ENCODE assay signal across 8 mouse cellular contexts in the genomic region with DNA sequence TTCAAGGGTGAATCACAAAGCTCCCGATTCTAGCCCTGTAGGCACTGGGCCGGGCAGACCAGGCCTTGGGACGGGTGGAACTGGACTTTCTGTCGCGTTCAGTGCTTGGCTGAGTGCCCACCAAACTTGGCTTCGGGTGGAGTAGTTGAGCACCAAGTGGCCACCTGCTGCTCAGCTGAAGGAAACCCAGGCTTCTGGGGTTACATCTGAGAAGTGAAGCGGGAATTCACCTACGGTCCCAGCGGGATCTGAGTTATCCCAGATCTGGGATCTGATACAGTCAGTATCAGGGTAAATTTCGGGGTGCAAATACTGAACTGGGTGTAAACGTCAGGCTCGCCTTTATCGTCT. TPM values are rescaled to one million over a fixed set of nuclear protein-coding genes. Genes with fewer than 3 reads are reported as not detected.
DNase-seq lines count a peak whose midpoint lies in the region; ATAC-seq and TF ChIP-seq lines count a peak whose summit lies in the region.

No protein-coding gene starts in this region.

- peak overlapping the region; percentile 98 for H3K27ac ChIP-seq in heart, embryonic 15.5 days
- peak overlapping the region; percentile 99 for H3K27ac ChIP-seq in liver, postnatal 0 days (ENCODE audit: low read depth)

- no peaks in the 10 kb centered on the region for H3K9me3 ChIP-seq in heart, embryonic 15.5 days (replicated peaks)
- H3K9me3 ChIP-seq in liver, postnatal 0 days (ENCODE audit: low read length): no peaks in the 10 kb centered on the region

- peaks cover 34% of the 10 kb centered on the region for H3K4me1 ChIP-seq in heart, embryonic 15.5 days (replicated peaks)
- H3K4me1 ChIP-seq in liver, postnatal 0 days (ENCODE audit: insufficient read depth): peaks cover 19% of the 10 kb centered on the region

- under 1% methylated on average over 13 of the region's 13 CpGs for WGBS in heart, embryonic 15.5 days
- WGBS in liver, postnatal 0 days (ENCODE audit: insufficient replicate concordance): under 1% methylated on average over 13 of the region's 13 CpGs

- peak overlapping the region; percentile 93 for H3K4me2 ChIP-seq in heart, embryonic 15.5 days
- peak overlapping the region; percentile 97 for H3K4me2 ChIP-seq in liver, postnatal 0 days (ENCODE audit: low read depth, low read length)

- peak; percentile 28 for TF ChIP-seq CTCF in liver, postnatal 0 days (IDR thresholded peaks at IDR 0.05; ENCODE audit: low read depth)

- peak overlapping the region; percentile 83 for H3K9ac ChIP-seq in heart, embryonic 15.5 days
- H3K9ac ChIP-seq in liver, postnatal 0 days (replicated peaks): peak overlapping the region; percentile 81

- H3K27me3 ChIP-seq in heart, embryonic 15.5 days: no peaks in the 10 kb centered on the region
- no peaks in the 10 kb centered on the region for H3K27me3 ChIP-seq in liver, postnatal 0 days (ENCODE audit: insufficient read depth, low read length)

- H3K4me3 ChIP-seq in heart, embryonic 15.5 days: peak overlapping the region; percentile 85
- H3K4me3 ChIP-seq in liver, postnatal 0 days (ENCODE audit: low read depth, low read length): peak overlapping the region; percentile 62

- H3K36me3 ChIP-seq in heart, embryonic 15.5 days: peaks cover 17% of the 10 kb centered on the region
- peaks cover 38% of the 10 kb centered on the region for H3K36me3 ChIP-seq in liver, postnatal 0 days (replicated peaks; ENCODE audit: insufficient read depth, low read length)

- no peak for TF ChIP-seq EP300 in liver, postnatal 0 days (IDR thresholded peaks at IDR 0.05; ENCODE audit: low read depth)

- peak; percentile 71 for DNase-seq in 416B (ENCODE audit: low read depth)
- peak; percentile 92 for DNase-seq in adrenal gland, postnatal 10 days
- DNase-seq in kidney, postnatal 25 days: peak; percentile 94 to 95
- peak; percentile 84 for DNase-seq in liver, postnatal 0 days
- peak; percentile 58 for DNase-seq in ovary, postnatal 10 days (ENCODE audit: low spot score)
- DNase-seq in urinary bladder, adult 2 months (ENCODE audit: low spot score): peak; percentile 60

- ATAC-seq in erythroblast, adult 5-6 weeks (replicated peaks; ENCODE audit: low FRiP score, poor library complexity, severe bottlenecking): peak; percentile 70
- peak; percentile 27; the same call in 1 of the 2 replicates for ATAC-seq in heart, embryonic 15.5 days (replicated peaks; ENCODE audit: insufficient number of reproducible peaks, insufficient read depth, low FRiP score, low read depth)
- ATAC-seq in liver, postnatal 0 days: peak; percentile 49

RNA-seq across cellular contexts. Expression of a gene that starts 0.7 kb away (rescaled TPM):
- total RNA-seq in adrenal gland, postnatal 10 days (2021): 100 to 1,000 TPM; 110 to 140 TPM
- total RNA-seq in erythroblast, adult 5-6 weeks (2015; ENCODE audit: low replicate concordance): 13.0 and 26.1 TPM in 2 replicates
- total RNA-seq in erythroblast, adult 5-6 weeks (2017; ENCODE audit: low replicate concordance): 10.3 and 11.9 TPM in 2 replicates
- polyA plus RNA-seq in heart, embryonic 15.5 days (2015; fragmentation: Nextera tagmentation; extraction: Ambion mirVana): 30.2 and 34.5 TPM in 2 replicates
- 37.9 and 39.9 TPM in 2 replicates for polyA plus RNA-seq in liver, postnatal 0 days (2015; fragmentation: Nextera tagmentation; extraction: Ambion mirVana)
- polyA plus RNA-seq in urinary bladder, adult 2 months (2012; rRNA removed): 79.9 and 89.7 TPM in 2 replicates

RNA-seq across cellular contexts. Expression of a gene that starts 8.2 kb away (rescaled TPM):
- total RNA-seq in adrenal gland, postnatal 10 days (2021): 10 to 100 TPM; 20.0 to 35.9 TPM
- total RNA-seq in erythroblast, adult 5-6 weeks (2015; ENCODE audit: low replicate concordance): 7.9 and 12.3 TPM in 2 replicates
- total RNA-seq in erythroblast, adult 5-6 weeks (2017; ENCODE audit: low replicate concordance): 12.8 and 18.4 TPM in 2 replicates
- polyA plus RNA-seq in heart, embryonic 15.5 days (2015; fragmentation: Nextera tagmentation; extraction: Ambion mirVana): 13.7 and 16.3 TPM in 2 replicates
- 3.0 and 3.5 TPM in 2 replicates for polyA plus RNA-seq in liver, postnatal 0 days (2015; fragmentation: Nextera tagmentation; extraction: Ambion mirVana)
- polyA plus RNA-seq in urinary bladder, adult 2 months (2012; rRNA removed): 25.4 and 27.3 TPM in 2 replicates

RNA-seq across cellular contexts. Expression of a gene that starts 8.3 kb away (rescaled TPM):
- 10 to 100 TPM; 92.1 to 92.6 TPM for total RNA-seq in adrenal gland, postnatal 10 days (2021)
- 4.8 and 14.2 TPM in 2 replicates for total RNA-seq in erythroblast, adult 5-6 weeks (2015; ENCODE audit: low replicate concordance)
- total RNA-seq in erythroblast, adult 5-6 weeks (2017; ENCODE audit: low replicate concordance): 6.4 and 13.0 TPM in 2 replicates
- 76.2 and 80.1 TPM in 2 replicates for polyA plus RNA-seq in heart, embryonic 15.5 days (2015; fragmentation: Nextera tagmentation; extraction: Ambion mirVana)
- 46.4 and 48.9 TPM in 2 replicates for polyA plus RNA-seq in liver, postnatal 0 days (2015; fragmentation: Nextera tagmentation; extraction: Ambion mirVana)
- 36.1 and 39.5 TPM in 2 replicates for polyA plus RNA-seq in urinary bladder, adult 2 months (2012; rRNA removed)

RNA-seq across cellular contexts. Expression of a gene that starts 16.1 kb away (rescaled TPM):
- 100 to 1,000 TPM; 169 to 231 TPM for total RNA-seq in adrenal gland, postnatal 10 days (2021)
- 1.7 and 5.0 TPM in 2 replicates for total RNA-seq in erythroblast, adult 5-6 weeks (2015; ENCODE audit: low replicate concordance)
- 7.4 and 22.4 TPM in 2 replicates for total RNA-seq in erythroblast, adult 5-6 weeks (2017; ENCODE audit: low replicate concordance)
- 47.7 and 48.8 TPM in 2 replicates for polyA plus RNA-seq in heart, embryonic 15.5 days (2015; fragmentation: Nextera tagmentation; extraction: Ambion mirVana)
- polyA plus RNA-seq in liver, postnatal 0 days (2015; fragmentation: Nextera tagmentation; extraction: Ambion mirVana): 6.1 and 6.9 TPM in 2 replicates
- 30.0 and 31.7 TPM in 2 replicates for polyA plus RNA-seq in urinary bladder, adult 2 months (2012; rRNA removed)

RNA-seq across cellular contexts. Expression of a gene that starts 47.8 kb away (rescaled TPM):
- 10 to 100 TPM; 44.4 to 48.7 TPM for total RNA-seq in adrenal gland, postnatal 10 days (2021)
- total RNA-seq in erythroblast, adult 5-6 weeks (2015; ENCODE audit: low replicate concordance): 39.3 and 72.1 TPM in 2 replicates
- total RNA-seq in erythroblast, adult 5-6 weeks (2017; ENCODE audit: low replicate concordance): 52.1 and 69.3 TPM in 2 replicates
- 80.8 and 105 TPM in 2 replicates for polyA plus RNA-seq in heart, embryonic 15.5 days (2015; fragmentation: Nextera tagmentation; extraction: Ambion mirVana)
- 41.8 and 46.0 TPM in 2 replicates for polyA plus RNA-seq in liver, postnatal 0 days (2015; fragmentation: Nextera tagmentation; extraction: Ambion mirVana)
- 54.2 and 77.1 TPM in 2 replicates for polyA plus RNA-seq in urinary bladder, adult 2 months (2012; rRNA removed)

Comparison
In these comparisons a context has a peak if more than half of its experiments do, and no peak if none do; other contexts are left out.
1. Peak in every context shown above with its lines: DNase-seq, ATAC-seq, H3K4me3 ChIP-seq and H3K27ac ChIP-seq.